Mouse (Mus musculus) lung, postnatal 10 days (tissue): ENCODE measurements around the gene Cd59b.

Source experiments
- DNase-seq: peaks from one replicate; pipeline ENCODE4 v3.0.0; 2021

Cd59b gene

GRCm38 (mm10) chr2:104120312-104120711 lies 50.7 kb downstream of the Cd59b start:
- no peak for DNase-seq

GRCm38 (mm10) chr2:104121681-104122504 lies 52.2 kb downstream of the Cd59b start:
- no peak for DNase-seq

GRCm38 (mm10) chr2:104122505-104123378 lies 53.1 kb downstream of the Cd59b start, which contains the start of gene A930018P22Rik:
A930018P22Rik (plus strand) TSS chr2:104122769.
- peak; percentile 93 for DNase-seq

- DNase-seq = no peak
Measured at GRCm38 (mm10) chr2:104123540-104123939, 53.9 kb downstream of the Cd59b start.

GRCm38 (mm10) chr2:104124071-104124470 lies 54.4 kb downstream of the Cd59b start:
- no peak for DNase-seq

GRCm38 (mm10) chr2:104128803-104129531 lies 59.3 kb downstream of the Cd59b start:
- DNase-seq = peak; percentile 51

- DNase-seq = peak; percentile 44
Measured at GRCm38 (mm10) chr2:104130165-104130564, 60.5 kb downstream of the Cd59b start.

- peak; percentile 54 for DNase-seq
Measured at GRCm38 (mm10) chr2:104130969-104131368, 61.3 kb downstream of the Cd59b start.

GRCm38 (mm10) chr2:104132266-104132859 lies 62.7 kb downstream of the Cd59b start:
- no peak for DNase-seq

GRCm38 (mm10) chr2:104133042-104133810 lies 63.6 kb downstream of the Cd59b start:
- DNase-seq = peak; percentile 21

GRCm38 (mm10) chr2:104134150-104135056 lies 64.8 kb downstream of the Cd59b start:
- DNase-seq = peak; percentile 78

GRCm38 (mm10) chr2:104135920-104136319 lies 66.3 kb downstream of the Cd59b start:
- DNase-seq = no peak
